Mouse (Mus musculus) cerebellum, adult 2 months (tissue): ENCODE data around the gene Polk.

Experiments
- CTCF ChIP-seq: fragments of 200-500 bp; IDR thresholded peaks from 2 replicates; pipeline ENCODE4 v1.5.1; 2011; ENCODE audit warnings: low read depth, mild to moderate bottlenecking, control low read depth, low read length, moderate library complexity, borderline replicate concordance; ENCODE audit not compliant: insufficient read depth
- POLR2A ChIP-seq: fragments of 200-500 bp; IDR thresholded peaks from 2 replicates; pipeline ENCODE4 v1.6.1; 2011; ENCODE audit warnings: low read length, control low read depth, borderline replicate concordance; ENCODE audit not compliant: insufficient read depth

DNA sequence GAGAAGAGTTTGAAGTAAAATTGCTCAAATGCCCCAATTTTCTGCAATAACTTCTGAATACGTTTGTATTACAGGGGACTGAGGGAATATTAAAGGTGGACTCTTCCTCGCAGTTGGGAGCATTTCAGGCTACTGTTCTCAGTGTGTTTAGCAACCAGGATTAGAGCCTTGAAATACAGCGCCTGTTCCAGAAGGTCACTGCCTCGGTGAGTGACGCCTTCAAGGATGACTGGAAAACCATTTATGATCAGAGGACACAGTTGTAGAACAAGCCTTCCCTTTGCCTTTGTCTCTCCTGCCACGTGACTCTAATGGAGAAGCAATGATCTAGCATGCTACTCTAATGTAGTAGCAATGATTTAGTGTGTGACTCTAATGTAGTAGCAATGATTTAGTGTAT lies 54.4 kb downstream of the Polk start:
- no peak for TF ChIP-seq CTCF
- no peak for TF ChIP-seq POLR2A
